ENCODE assay signal across 8 mouse cellular contexts in the genomic region with DNA sequence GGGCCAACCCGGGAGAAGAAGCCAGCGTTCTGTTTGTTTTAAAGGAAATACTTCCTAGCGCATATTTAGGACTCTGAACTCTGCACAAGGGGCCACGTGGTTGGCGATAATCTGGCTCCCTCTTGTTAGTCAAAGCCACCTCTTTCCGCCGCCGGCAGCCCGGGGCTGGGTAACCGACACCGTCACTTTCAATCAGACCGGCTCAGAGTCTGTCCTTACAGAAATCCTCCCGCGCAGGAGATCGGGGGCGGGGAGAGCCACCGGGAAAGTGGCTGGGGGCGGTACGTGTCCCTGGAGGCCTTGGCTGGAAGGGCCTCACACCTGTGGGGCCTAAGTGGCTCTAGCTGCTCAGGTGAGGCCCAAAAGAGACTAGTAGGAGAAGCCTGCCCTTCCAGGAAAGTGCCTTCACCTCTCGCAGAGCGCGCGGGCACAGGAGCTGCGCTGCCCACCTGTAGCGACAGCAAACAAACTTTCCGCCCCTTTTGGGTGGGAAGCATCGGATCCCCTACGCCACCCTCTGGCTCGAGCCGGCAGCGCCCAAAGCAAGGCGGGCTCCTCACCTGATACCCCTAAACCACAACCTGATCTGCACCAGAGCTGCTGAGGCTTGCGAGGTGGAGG. TPM values are rescaled to one million over a fixed set of nuclear protein-coding genes. Genes with fewer than 3 reads are reported as not detected.
DNase-seq lines count a peak whose midpoint lies in the region; ATAC-seq and TF ChIP-seq lines count a peak whose summit lies in the region.

No protein-coding gene starts in this region.

- 0% methylated on average over 33 of the region's 33 CpGs for WGBS in intestine, postnatal 0 days
- WGBS in liver, embryonic 15.5 days (ENCODE audit: insufficient replicate concordance) = under 1% methylated on average over 33 of the region's 33 CpGs
- under 1% methylated on average over 33 of the region's 33 CpGs for WGBS in neural tube, embryonic 12.5 days

- peak overlapping the region; percentile 94 for H3K9ac ChIP-seq in intestine, postnatal 0 days (ENCODE audit: low read depth, low read length)
- peak overlapping the region; percentile 78 for H3K9ac ChIP-seq in liver, embryonic 15.5 days
- H3K9ac ChIP-seq in neural tube, embryonic 12.5 days = peak overlapping the region; percentile 81

- H3K9me3 ChIP-seq in intestine, postnatal 0 days (ENCODE audit: control insufficient read depth) = no peaks in the 10 kb centered on the region
- H3K9me3 ChIP-seq in liver, embryonic 15.5 days (replicated peaks) = no peaks in the 10 kb centered on the region
- no peaks in the 10 kb centered on the region for H3K9me3 ChIP-seq in neural tube, embryonic 12.5 days

- H3K27ac ChIP-seq in intestine, postnatal 0 days (ENCODE audit: low read depth, low read length) = peak overlapping the region; percentile 95
- peak overlapping the region; percentile 82 for H3K27ac ChIP-seq in liver, embryonic 15.5 days (replicated peaks)
- H3K27ac ChIP-seq in neural tube, embryonic 12.5 days = no peak overlapping the region; the same call in 1 of the 2 replicates

- ATAC-seq in intestine, postnatal 0 days = peak; percentile 80
- ATAC-seq in liver, embryonic 15.5 days (ENCODE audit: insufficient read depth) = peak; percentile 62
- ATAC-seq in neural tube, embryonic 12.5 days (ENCODE audit: low FRiP score, low read depth) = peak; percentile 62

- H3K4me1 ChIP-seq in intestine, postnatal 0 days (replicated peaks; ENCODE audit: control insufficient read depth, insufficient read depth, low read length) = 0 out of 2 replicates have a peak, but pooled peaks cover 7% of the 10 kb centered on the region
- peaks cover 51% of the 10 kb centered on the region for H3K4me1 ChIP-seq in liver, embryonic 15.5 days (replicated peaks)
- H3K4me1 ChIP-seq in neural tube, embryonic 12.5 days = peaks cover 11% of the 10 kb centered on the region

- peak; percentile 54 for DNase-seq in right cerebral cortex, adult 18-20 months
- no peak for DNase-seq in right cerebral cortex, postnatal 36 days (ENCODE audit: low spot score in 2 of 2)
- DNase-seq in cerebellum, postnatal 25 days = peak; percentile 43 to 47
- peak; percentile 10 for DNase-seq in gastrocnemius, postnatal 25 days
- peak; percentile 49 for DNase-seq in testis, postnatal 14 days (ENCODE audit: low spot score)

- TF ChIP-seq CTCF in intestine, postnatal 0 days (IDR thresholded peaks at IDR 0.05; ENCODE audit: low read depth) = peak; percentile 69

- no peaks in the 10 kb centered on the region for H3K27me3 ChIP-seq in intestine, postnatal 0 days (replicated peaks; ENCODE audit: control insufficient read depth, insufficient read depth, low read length)
- H3K27me3 ChIP-seq in liver, embryonic 15.5 days = peaks cover 15% of the 10 kb centered on the region
- no peaks in the 10 kb centered on the region for H3K27me3 ChIP-seq in neural tube, embryonic 12.5 days (replicated peaks)

- no peaks in the 10 kb centered on the region for H3K36me3 ChIP-seq in intestine, postnatal 0 days (ENCODE audit: control insufficient read depth, insufficient read depth)
- no peaks in the 10 kb centered on the region for H3K36me3 ChIP-seq in liver, embryonic 15.5 days (replicated peaks)
- no peaks in the 10 kb centered on the region for H3K36me3 ChIP-seq in neural tube, embryonic 12.5 days

- H3K4me3 ChIP-seq in intestine, postnatal 0 days (ENCODE audit: low read depth, low read length) = peak overlapping the region; percentile 79
- peak overlapping the region; percentile 78 for H3K4me3 ChIP-seq in liver, embryonic 15.5 days (replicated peaks)
- peak overlapping the region; percentile 74 for H3K4me3 ChIP-seq in neural tube, embryonic 12.5 days

- H3K4me2 ChIP-seq in intestine, postnatal 0 days (replicated peaks; ENCODE audit: low read depth) = peak overlapping the region; percentile 99
- peak overlapping the region; percentile 98 for H3K4me2 ChIP-seq in liver, embryonic 15.5 days
- peak overlapping the region; percentile 89 for H3K4me2 ChIP-seq in neural tube, embryonic 12.5 days (replicated peaks)

RNA-seq across cellular contexts. Expression of gene Iqgap2, which starts 0.8 kb away (rescaled TPM):
- 1 to 10 TPM; 1.5 to 2.0 TPM for total RNA-seq in gastrocnemius, postnatal 25 days (2021)
- polyA plus RNA-seq in intestine, postnatal 0 days (2015; fragmentation: Nextera tagmentation; extraction: Ambion mirVana) = 31.5 and 35.9 TPM in 2 replicates
- 16.0 and 18.7 TPM in 2 replicates for polyA plus RNA-seq in liver, embryonic 15.5 days (2015; fragmentation: Nextera tagmentation; extraction: Ambion mirVana)
- polyA plus RNA-seq in neural tube, embryonic 12.5 days (2016; fragmentation: Nextera tagmentation; extraction: Ambion mirVana) = 9.5 TPM in 2 replicates

Comparison
In these comparisons a context has a peak if more than half of its experiments do, and no peak if none do; other contexts are left out.
1. DNase-seq: peak in right cerebral cortex, adult 18-20 months (single experiment), cerebellum, postnatal 25 days (2 of 2), gastrocnemius, postnatal 25 days (single experiment) and testis, postnatal 14 days (single experiment); none in right cerebral cortex, postnatal 36 days (0 of 2).
2. Peak in every context shown above with its lines, with median percentiles within 50 percentile points of each other: ATAC-seq, H3K4me2 ChIP-seq, H3K4me3 ChIP-seq and H3K9ac ChIP-seq.